Mouse (Mus musculus): ENCODE results near the gene Rtca.

Rtca gene

GRCm38 (mm10) chr3:116476686-116477298 is 31.2 kb downstream of the Rtca start:
- no peak for DNase-seq (ENCODE audit: low spot score in 2 of 2)

GRCm38 (mm10) chr3:116474602-116475001 is 33.4 kb downstream of the Rtca start:
- DNase-seq (ENCODE audit: low spot score in 2 of 2), result no peak

GRCm38 (mm10) chr3:116465709-116466108 is 42.3 kb downstream of the Rtca start:
- DNase-seq (ENCODE audit: low spot score in 2 of 2), result no peak

- DNase-seq (ENCODE audit: low spot score in 2 of 2), result no peak
Measured at GRCm38 (mm10) chr3:116464318-116464717, 43.7 kb downstream of the Rtca start.

GRCm38 (mm10) chr3:116461053-116461452 is 47.0 kb downstream of the Rtca start:
- DNase-seq (ENCODE audit: low spot score in 2 of 2), result no peak

GRCm38 (mm10) chr3:116454529-116454928 is 53.5 kb downstream of the Rtca start:
- DNase-seq (ENCODE audit: low spot score in 2 of 2), result no peak

GRCm38 (mm10) chr3:116450741-116451140 is 57.3 kb downstream of the Rtca start:
- no peak for DNase-seq (ENCODE audit: low spot score in 2 of 2)

GRCm38 (mm10) chr3:116444327-116444726 is 63.7 kb downstream of the Rtca start:
- DNase-seq (ENCODE audit: low spot score in 2 of 2), result no peak

- no peak for DNase-seq (ENCODE audit: low spot score in 2 of 2)
Measured at GRCm38 (mm10) chr3:116442788-116443187, 65.2 kb downstream of the Rtca start.

GRCm38 (mm10) chr3:116441518-116442205 is 66.3 kb downstream of the Rtca start:
- no peak for DNase-seq (ENCODE audit: low spot score in 2 of 2)

- DNase-seq (ENCODE audit: low spot score in 2 of 2), result no peak
Measured at GRCm38 (mm10) chr3:116440066-116440997, 67.7 kb downstream of the Rtca start.

Data from urinary bladder, postnatal 36 days (tissue).